Mouse (Mus musculus) layer of hippocampus, postnatal 10 days (tissue): Measurements from ENCODE around the gene Sik3. TPM values are rescaled to one million over a fixed set of nuclear protein-coding genes. Genes with fewer than 3 reads are reported as not detected.
A peak's percentile ranks its signal among the peaks of the same experiment; 100 is the strongest.

Experiments used
- DNase-seq, 2 experiments: peaks; one replicate each; pipeline ENCODE4 v3.0.0; 2021; ENCODE audit warnings: low spot score in 2 of 2
- long read RNA-seq: library from polyadenylated mRNA; stranded (forward); transcript quantifications from one replicate; pipeline ENCODE4 v2.0.0, GENCODE M21; 2023
- total RNA-seq, 2 experiments: library from RNA; stranded (reverse); gene quantifications; 2 replicates each; pipeline ENCODE4 v1.2.3; 2021

The Sik3 gene
- total RNA-seq = 10 to 100 TPM; 83.8 to 85.0 TPM
- long read RNA-seq, full-length matches to known transcripts = 3 of 36 reads
- long read RNA-seq, partial matches to known transcripts = 19 of 36 reads
- long read RNA-seq, other reads (novel, unspliced or antisense) = 14 of 36 reads

DNA sequence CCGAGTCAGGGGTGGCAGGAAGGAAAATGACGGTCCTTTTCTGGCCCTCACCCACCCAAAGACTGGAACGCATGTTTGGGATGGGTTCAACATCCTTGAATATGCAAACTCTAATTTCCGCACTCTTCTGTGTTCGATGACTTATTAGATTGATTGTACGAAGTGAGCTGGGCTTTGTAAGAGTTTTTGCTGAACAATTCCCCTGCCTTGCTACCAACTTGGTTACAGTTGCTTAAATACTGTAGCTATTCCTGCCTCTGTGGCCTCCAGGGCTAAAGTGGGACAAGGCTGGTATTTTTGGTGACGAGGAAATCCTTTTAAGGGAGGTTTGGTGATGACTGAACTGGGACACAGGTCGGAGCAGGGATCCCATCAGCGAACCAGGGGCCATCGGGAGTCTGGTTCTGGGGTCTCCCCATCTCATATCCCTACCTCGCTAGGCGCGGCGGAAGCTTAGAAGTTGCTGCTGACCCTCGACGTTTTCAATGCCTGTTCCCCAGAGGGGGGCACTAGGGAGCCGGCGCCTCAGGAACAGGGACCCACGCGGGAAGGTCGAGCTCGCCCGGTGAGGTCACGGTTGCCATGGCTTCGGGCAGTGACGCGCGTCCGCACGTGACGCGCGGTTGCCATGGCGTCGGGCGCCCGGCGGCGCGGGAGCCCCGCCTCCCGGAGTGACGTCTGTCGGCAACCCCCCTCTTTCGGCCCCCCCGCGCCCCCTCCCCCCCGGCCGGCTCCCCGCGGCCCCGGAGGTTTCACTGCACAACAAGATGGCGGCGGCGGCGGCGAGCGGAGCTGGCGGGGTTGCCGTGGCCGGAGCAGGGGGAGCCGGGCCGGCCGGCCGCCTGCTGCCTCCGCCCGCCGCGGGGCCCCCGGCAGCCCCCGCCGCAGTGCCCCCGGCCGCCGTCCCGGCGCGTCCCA lies at the start of gene Sik3, which contains the start of gene Pafah1b2:
Gene Sik3 (plus strand): TSS at position 730 of the 918 bp plus-strand sequence.
Gene Pafah1b2 (minus strand): TSS at position 600 of the 918 bp plus-strand sequence.
- DNase-seq = peak; percentile 96 to 97

GRCm38 (mm10) chr9:45963577-45963976 lies 49.0 kb upstream of the Sik3 start:
- no peak for DNase-seq

DNA sequence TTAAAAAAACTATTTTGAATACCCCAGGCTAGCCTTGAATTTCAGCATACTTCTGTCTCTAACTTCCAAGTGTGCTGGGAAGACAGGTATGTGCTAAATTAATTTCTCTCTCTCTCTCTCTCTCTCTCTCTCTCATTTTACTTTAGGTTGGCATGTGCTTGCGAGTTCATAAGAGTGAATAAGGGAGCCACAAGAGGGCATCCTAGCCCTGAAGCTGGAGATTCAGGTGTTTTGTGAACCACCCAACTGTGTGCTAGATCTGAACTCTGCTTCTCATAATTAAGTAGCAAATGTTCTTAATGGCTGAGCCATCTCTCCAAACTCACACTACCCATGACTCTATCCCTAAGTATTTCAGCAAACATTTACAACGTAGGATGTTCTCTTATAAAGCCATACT lies 35.7 kb upstream of the Sik3 start:
- DNase-seq = no peak

GRCm38 (mm10) chr9:45979778-45980177 lies 32.8 kb upstream of the Sik3 start:
- DNase-seq = no peak

GRCm38 (mm10) chr9:45980611-45981010 lies 32.0 kb upstream of the Sik3 start:
- no peak for DNase-seq

- no peak for DNase-seq
Measured at GRCm38 (mm10) chr9:45981331-45981730, 31.3 kb upstream of the Sik3 start.

GRCm38 (mm10) chr9:45983676-45984408 lies 28.8 kb upstream of the Sik3 start:
- peak; percentile 22 to 43 for DNase-seq

DNA sequence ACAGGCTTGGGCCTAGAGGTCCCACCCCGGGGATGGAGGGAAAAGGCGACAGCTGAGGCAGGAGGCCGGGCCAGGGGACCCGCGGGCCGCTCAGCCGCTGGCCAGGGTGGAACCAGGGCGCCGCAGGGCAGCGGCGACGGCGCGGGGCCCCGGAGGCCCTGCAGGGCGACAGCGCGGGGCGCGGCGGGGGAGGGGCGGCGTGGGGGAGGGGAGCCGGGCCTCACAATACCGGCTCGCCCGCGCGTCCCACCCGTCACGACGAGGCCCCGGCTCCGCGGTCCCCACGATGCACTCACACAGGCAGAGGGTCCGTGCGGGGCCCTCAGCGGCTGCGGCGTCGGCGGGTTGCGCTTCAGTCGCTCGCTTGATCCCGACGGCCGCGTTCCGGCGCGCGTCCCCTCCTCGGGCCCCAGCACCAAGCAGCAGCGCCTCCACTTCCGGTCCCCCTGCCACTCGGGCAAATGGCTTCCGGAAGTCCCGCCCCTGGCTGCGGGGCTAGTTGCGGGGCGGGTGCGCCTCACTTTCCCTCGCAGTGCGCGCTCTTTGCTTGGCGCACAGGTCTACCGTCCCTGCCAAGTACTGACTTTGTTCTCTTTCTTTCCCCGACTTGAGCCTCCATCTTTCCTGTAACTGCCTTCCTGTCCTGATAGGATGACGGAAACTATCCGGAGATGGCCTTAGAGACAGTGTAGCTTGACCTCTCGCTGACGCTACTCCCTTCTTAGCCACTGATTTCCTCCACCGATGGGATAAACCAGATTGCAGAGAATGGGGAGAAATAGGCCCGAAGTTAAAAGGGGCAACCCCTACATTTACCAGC lies 28.0 kb upstream of the Sik3 start:
- DNase-seq = peak; percentile 90 to 92

GRCm38 (mm10) chr9:45985229-45985567 lies 27.4 kb upstream of the Sik3 start:
- DNase-seq = peak; percentile 54 to 66

DNA sequence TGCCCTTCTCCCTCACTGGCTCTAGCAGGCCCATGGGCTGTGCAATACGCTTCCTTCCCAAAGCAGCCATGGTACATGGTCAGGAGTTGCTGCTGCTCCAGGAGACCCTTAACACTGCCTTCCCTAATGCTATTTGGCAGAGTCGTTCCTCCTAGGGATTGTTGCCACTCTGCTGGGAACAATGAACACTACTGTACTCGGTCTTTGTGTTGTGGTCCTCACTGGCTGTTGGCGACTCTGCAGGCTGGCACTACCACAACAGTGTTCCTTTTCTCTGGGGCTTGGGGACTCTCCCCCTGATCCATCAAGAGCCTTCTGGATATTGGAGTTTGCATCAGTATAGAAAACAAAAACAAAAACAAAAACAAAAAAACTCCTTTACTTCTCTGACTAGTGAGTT lies 13.6 kb upstream of the Sik3 start:
- no peak for DNase-seq

- DNase-seq = peak; percentile 94 to 96
Measured at GRCm38 (mm10) chr9:46003729-46004128, 8.9 kb upstream of the Sik3 start.

DNA sequence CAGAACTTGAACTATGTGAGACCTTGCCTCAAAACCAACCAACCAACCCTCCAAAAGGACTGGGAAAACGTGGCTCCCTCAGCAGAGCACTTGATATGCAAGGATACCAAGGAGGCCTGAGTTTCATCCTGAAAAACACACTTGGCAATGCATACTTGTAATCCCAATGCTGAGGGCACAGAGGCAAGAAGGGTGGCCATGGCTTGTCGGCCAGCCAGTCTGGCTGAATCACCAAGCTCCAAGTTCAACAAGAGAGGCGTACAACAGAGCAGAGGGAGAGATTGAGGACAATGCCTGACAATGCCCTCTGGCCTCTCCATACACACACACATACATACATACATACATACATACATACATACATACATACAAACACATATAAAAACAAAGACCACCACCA lies 8.1 kb upstream of the Sik3 start:
- DNase-seq = no peak

DNA sequence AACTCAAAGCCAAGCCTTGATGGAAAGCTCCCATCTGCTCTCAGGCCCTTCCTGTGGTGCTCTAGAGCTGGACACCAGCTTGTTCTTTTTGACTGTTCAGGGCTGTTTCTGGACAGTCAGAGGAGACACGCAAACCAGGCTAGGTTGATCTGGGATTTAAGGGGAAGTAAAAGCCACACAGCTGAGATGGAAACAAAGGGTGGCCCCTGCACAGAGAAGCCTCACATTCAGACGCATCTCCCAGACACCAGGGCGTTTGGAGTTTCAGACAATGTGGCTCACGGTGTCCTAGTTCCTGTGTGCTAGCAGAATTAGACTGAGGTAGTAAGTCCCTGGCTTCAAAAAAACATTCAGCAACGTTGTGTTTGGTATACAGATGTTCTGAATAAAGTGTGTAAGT lies 6.4 kb upstream of the Sik3 start:
- DNase-seq = no peak

DNA sequence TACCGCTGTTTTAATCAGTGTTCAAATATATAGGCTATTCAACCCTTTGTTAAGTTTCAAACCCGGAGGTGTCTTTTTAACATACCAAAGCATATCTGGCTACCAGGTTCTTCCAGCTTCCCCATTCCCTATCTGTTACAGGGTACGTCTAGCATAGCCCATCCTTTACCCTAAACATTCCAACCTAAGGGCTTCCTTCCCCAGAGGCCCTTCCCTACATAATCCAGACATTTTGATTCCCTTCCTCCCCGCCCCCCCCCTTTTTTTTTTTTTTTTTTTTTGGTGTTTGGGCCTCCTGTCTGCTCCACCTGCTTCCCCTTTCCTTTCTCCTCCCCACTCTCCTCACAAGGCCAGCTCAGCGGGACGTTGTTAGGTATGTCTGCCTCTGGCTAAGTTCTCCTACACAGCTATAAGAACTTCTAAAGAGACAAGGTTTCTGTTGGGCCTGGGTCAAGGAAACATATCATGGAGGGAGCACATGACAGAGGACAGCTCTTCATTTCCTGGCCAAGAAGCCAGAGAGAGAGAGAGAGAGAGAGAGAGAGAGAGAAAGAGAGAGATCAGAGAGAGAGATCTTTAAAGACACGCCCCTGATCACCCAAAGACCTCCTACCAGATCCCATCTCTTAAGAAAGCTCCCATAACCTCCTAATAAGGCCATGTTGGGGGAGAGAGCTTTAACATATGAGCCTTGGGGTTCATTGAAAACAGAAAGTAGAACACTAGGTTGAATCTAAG lies 3.5 kb upstream of the Sik3 start:
- no peak for DNase-seq

- no peak for DNase-seq
Measured at GRCm38 (mm10) chr9:46009669-46009983, 3.0 kb upstream of the Sik3 start.

- DNase-seq = no peak
Measured at GRCm38 (mm10) chr9:46011094-46011970, 1.3 kb upstream of the Sik3 start.

DNA sequence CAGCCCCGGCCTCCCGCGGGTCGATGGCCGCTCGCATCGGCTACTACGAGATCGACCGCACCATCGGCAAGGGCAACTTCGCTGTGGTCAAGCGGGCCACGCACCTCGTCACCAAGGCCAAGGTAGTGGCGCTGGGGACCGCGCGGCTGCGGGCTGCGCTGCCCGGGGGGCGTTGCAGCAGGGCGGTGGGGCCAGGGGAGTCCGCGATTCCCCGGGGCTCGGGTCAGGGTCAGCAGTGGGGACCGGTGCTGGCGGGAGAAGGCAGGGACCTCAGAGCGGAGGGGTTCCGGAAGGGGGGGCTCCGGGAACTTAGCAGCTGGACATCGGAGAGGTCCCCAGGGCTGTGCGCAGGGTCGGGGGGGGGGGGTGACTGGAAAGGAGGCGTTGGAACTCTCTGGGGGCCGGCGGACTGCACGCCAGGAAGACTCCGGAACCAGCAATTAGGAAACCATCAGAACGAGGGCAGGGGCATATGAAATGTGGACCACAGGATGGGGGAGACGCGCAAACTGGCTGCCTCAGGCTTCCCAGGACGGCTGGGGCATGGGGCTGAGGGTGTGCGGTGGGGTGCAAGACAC lies 478 bp downstream of the Sik3 start:
- DNase-seq = peak in 1 of 2 experiments; percentile 53

GRCm38 (mm10) chr9:46013616-46014015 lies 996 bp downstream of the Sik3 start:
- DNase-seq = no peak

DNA sequence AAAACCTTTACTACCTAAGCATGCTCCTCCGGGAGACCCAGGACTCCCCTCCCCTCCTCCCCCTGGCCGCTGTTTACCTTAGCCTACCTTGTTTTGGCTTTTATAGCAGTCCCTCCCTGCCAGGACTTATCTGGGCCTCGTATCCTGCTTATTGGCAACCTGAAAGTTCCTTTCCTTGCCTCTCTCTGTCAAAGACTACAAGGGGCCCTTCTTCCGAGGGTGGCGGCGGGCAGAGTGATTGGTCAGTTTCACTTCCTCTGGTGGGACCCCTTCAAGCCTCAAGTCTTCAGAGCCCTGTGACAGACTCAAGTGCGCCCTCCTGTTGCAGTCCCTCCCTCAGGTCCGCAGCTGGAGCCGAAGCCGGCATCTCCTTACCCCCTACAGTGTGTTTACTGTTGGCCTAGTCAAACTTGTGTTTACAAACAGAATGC lies 1.6 kb downstream of the Sik3 start:
- DNase-seq = peak; percentile 57 to 62
